In the genomic region with DNA sequence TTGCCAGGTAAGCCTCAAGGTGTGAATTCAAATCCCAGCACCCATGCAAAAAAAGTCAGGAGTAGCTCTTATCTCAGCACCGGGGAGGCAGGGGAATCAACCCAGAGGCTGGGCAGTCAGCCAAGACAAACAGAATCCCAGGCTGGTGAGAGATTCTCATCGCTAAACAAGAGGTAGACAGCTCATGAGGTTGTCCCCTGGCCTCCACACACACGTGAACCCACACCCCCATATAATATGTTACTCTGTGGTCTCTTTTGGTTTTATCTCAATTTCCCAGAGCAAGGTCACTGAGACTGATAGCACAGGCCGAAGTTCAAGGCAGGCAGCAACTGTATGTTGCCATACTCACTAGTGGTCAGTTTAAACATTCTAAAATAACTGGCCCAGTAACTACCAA, we compare ENCODE assay signal across 15 mouse cellular contexts.
DNase-seq lines count a peak whose midpoint lies in the region; ATAC-seq and TF ChIP-seq lines count a peak whose summit lies in the region.
"Had no signal": no experiment of that assay in that cellular context is flagged by ENCODE, and none has a peak within 500 bp of the region (broad histone marks: within the 10 kb centered on the region; RNA-seq: fewer than 3 reads in every experiment).

No protein-coding gene starts in this region.

- DNase-seq in kidney, adult 18-20 months = no peak
- DNase-seq in NIH3T3 (ENCODE audit: low read depth) = peak; percentile 61
- peak; percentile 83 for DNase-seq in adrenal gland, postnatal 36 days
- no peak for DNase-seq in forebrain, postnatal 0 days
- DNase-seq in cerebellum, postnatal 36 days = no peak
- DNase-seq: cerebellum, adult 11 months; retina, postnatal 1 day had no signal

- H3K4me3 ChIP-seq in kidney, embryonic 15.5 days (replicated peaks) = no peak overlapping the region
- H3K4me3 ChIP-seq in forebrain, postnatal 0 days (ENCODE audit: low read depth, low read length) = no peak overlapping the region
- H3K4me3 ChIP-seq: embryonic facial prominence, embryonic 12.5 days; heart, embryonic 12.5 days; lung, embryonic 15.5 days had no signal

- no peaks in the 10 kb centered on the region for H3K9me3 ChIP-seq in kidney, embryonic 15.5 days (replicated peaks)
- no peaks in the 10 kb centered on the region for H3K9me3 ChIP-seq in forebrain, postnatal 0 days (ENCODE audit: low read length)
- H3K9me3 ChIP-seq: embryonic facial prominence, embryonic 12.5 days; heart, embryonic 12.5 days; lung, embryonic 15.5 days had no signal

- H3K4me2 ChIP-seq in kidney, embryonic 15.5 days = no peak overlapping the region
- H3K4me2 ChIP-seq in forebrain, postnatal 0 days (ENCODE audit: low read depth) = no peak overlapping the region
- H3K4me2 ChIP-seq: embryonic facial prominence, embryonic 12.5 days; heart, embryonic 12.5 days; hindbrain, embryonic 14.5 days; lung, embryonic 15.5 days had no signal

- H3K27ac ChIP-seq in kidney, embryonic 15.5 days = no peak overlapping the region
- H3K27ac ChIP-seq in forebrain, postnatal 0 days (ENCODE audit: low read depth, low read length) = no peak overlapping the region
- H3K27ac ChIP-seq: hindbrain, embryonic 14.5 days; lung, embryonic 15.5 days had no signal

- 0 out of 2 replicates have a peak, but pooled peaks have one; percentile 42 for ATAC-seq in kidney, embryonic 15.5 days (replicated peaks; ENCODE audit: low FRiP score)
- peak; percentile 57 for ATAC-seq in megakaryocyte progenitor cell, adult 5-6 weeks (replicated peaks; ENCODE audit: poor library complexity)
- no peak for ATAC-seq in erythroblast, adult 5-6 weeks (replicated peaks; ENCODE audit: low FRiP score, poor library complexity, severe bottlenecking)
- ATAC-seq in forebrain, postnatal 0 days = no peak
- ATAC-seq: activated CD4-positive, CD25-positive, alpha-beta regulatory T cell, adult 4 months had no signal

- no peak for TF ChIP-seq CTCF in forebrain, postnatal 0 days (IDR thresholded peaks at IDR 0.05; ENCODE audit: low read depth)

- H3K27me3 ChIP-seq in kidney, embryonic 15.5 days = no peaks in the 10 kb centered on the region
- no peaks in the 10 kb centered on the region for H3K27me3 ChIP-seq in forebrain, postnatal 0 days (ENCODE audit: insufficient read depth, low read length)
- H3K27me3 ChIP-seq: embryonic facial prominence, embryonic 12.5 days; heart, embryonic 12.5 days; lung, embryonic 15.5 days had no signal

- H3K36me3 ChIP-seq in kidney, embryonic 15.5 days = no peaks in the 10 kb centered on the region
- H3K36me3 ChIP-seq in forebrain, postnatal 0 days (ENCODE audit: insufficient read depth) = 0 out of 2 replicates have a peak, but pooled peaks cover 4% of the 10 kb centered on the region
- H3K36me3 ChIP-seq: embryonic facial prominence, embryonic 12.5 days; heart, embryonic 12.5 days; lung, embryonic 15.5 days had no signal

- WGBS in kidney, embryonic 15.5 days = 29% methylated on average over 4 of the region's 4 CpGs
- WGBS in forebrain, postnatal 0 days = 57% methylated on average over 4 of the region's 4 CpGs

- peaks cover 33% of the 10 kb centered on the region for H3K4me1 ChIP-seq in kidney, embryonic 15.5 days
- H3K4me1 ChIP-seq in forebrain, postnatal 0 days (ENCODE audit: insufficient read depth) = 0 out of 2 replicates have a peak, but pooled peaks cover 2% of the 10 kb centered on the region

- H3K9ac ChIP-seq in kidney, embryonic 15.5 days = no peak overlapping the region
- no peak overlapping the region for H3K9ac ChIP-seq in forebrain, postnatal 0 days
- H3K9ac ChIP-seq: embryonic facial prominence, embryonic 12.5 days; heart, embryonic 12.5 days; hindbrain, embryonic 14.5 days; lung, embryonic 15.5 days had no signal

Comparison
In these comparisons a context has a peak if more than half of its experiments do, and no peak if none do; other contexts are left out.
1. ATAC-seq: peak in kidney, embryonic 15.5 days (single experiment) and megakaryocyte progenitor cell, adult 5-6 weeks (single experiment); none in erythroblast, adult 5-6 weeks (single experiment) and forebrain, postnatal 0 days (single experiment).
2. DNase-seq: peak in NIH3T3 (single experiment) and adrenal gland, postnatal 36 days (2 of 2); none in kidney, adult 18-20 months (single experiment), forebrain, postnatal 0 days (single experiment) and cerebellum, postnatal 36 days (0 of 2).